Mouse (Mus musculus) left cerebral cortex, postnatal 36 days (tissue): ENCODE measurements at regions not wholly inside any gene's neighbourhood (a gene's known extent, or its start where the extent isn't known, plus 50 kb on each side); places are given as distances from the start of the nearest gene placed in this dataset.

Experiments
- DNase-seq, 2 experiments: peaks; one replicate each; pipeline ENCODE4 v3.0.0; 2021 to 2022; ENCODE audit warnings: low spot score in 2 of 2, mixed read lengths in 1 of 2
- intact Hi-C: fragments of 180-260 bp; cut with DNase I; formaldehyde crosslinking; loops from one replicate; pipeline ENCODE4 v1.15.1; 2025

DNA sequence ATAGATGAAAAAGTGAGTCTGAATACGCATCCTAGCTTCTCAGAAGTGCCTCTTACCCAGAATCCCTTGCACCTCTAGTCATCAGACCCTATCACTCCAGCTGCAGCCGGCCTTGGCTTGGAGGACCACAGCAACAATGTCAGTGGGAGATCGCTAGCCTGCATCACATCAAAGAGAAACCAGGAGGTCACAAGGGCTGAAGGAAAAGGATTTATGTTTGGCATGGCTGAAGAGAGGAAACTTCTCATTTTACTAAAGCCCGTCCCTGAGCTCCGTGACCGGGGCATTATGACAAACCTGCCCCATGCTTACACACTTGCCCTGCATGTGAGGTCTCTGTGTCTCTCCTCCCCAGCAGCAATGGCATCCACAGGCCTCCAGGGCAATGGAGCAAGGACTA, 63.8 kb upstream of the Irf2bp2 start:
- no peak for DNase-seq
- intact Hi-C loops, result no loop called here

DNA sequence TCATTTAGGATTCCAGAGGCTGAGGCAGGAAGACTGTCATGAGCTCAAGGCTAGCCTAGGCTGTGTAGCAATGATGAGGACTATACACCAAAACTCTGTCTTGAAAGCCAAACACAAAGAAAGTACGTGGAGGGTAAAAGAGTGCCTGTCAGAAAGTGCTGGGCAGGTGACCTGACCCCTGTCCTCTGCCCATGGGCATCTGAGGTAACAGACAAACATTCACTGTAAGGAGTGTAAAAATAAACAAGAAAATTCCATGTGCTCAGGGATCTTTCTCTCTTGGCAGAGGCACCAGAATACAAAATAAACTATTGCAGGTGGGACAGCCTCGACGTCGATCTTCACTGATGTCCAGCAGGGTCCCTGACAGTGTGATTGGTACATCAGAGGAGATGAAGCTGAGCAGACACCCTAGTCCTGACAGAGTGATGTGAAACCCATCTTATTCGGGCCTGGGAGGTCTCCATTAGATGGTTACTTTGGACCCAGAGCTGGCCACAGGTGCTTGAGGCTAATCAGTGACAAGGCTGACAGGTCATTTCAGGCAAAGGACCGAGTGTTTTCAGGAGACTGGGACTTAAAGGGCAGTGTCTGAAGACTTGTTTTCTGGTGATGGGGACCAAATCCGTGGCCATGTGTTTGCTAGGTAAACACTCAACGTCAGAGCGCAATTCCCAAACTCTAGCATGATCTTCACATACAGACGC, 62.9 kb upstream of the Irf2bp2 start:
- intact Hi-C loops, result no loop called here
- no peak for DNase-seq

GRCm38 (mm10) chr8:126655565-126655964, 61.8 kb upstream of the Irf2bp2 start:
- DNase-seq, result no peak
- intact Hi-C loops, result no loop called here

GRCm38 (mm10) chr8:126654353-126654752, 60.6 kb upstream of the Irf2bp2 start:
- DNase-seq, result no peak
- intact Hi-C loops, result no loop called here

GRCm38 (mm10) chr8:126652151-126652550, 58.4 kb upstream of the Irf2bp2 start:
- no peak for DNase-seq
- intact Hi-C loops, result no loop called here

- intact Hi-C loops, result no loop called here
- DNase-seq, result no peak
These were observed 57.2 kb upstream of the Irf2bp2 start for GRCm38 (mm10) chr8:126650945-126651344.

DNA sequence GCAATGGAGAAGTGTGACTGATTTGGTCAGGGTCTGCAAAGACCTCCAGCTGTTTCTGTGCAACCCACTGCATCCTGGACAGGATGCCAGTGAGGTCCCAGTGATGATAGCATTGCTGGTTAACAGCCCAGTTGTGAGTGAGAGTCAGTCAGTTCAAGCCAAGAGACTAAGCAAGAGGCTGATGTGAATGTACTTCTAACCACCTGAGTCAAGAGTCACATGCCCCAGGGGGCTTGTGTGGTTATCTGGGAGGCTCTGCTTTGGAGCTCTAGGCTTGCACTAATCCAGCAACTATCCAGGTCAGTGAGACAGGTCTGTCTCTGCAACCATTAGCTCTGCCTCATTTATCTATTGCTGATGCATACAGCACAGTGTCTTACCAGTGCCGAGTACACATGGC, 55.5 kb upstream of the Irf2bp2 start:
- no peak for DNase-seq

GRCm38 (mm10) chr8:126647350-126647749, 53.6 kb upstream of the Irf2bp2 start:
- no peak for DNase-seq
- intact Hi-C loops, result no loop called here

More for the DNA sequence above, 55.5 kb upstream of the Irf2bp2 start:
- intact Hi-C loops, result no loop called here

DNA sequence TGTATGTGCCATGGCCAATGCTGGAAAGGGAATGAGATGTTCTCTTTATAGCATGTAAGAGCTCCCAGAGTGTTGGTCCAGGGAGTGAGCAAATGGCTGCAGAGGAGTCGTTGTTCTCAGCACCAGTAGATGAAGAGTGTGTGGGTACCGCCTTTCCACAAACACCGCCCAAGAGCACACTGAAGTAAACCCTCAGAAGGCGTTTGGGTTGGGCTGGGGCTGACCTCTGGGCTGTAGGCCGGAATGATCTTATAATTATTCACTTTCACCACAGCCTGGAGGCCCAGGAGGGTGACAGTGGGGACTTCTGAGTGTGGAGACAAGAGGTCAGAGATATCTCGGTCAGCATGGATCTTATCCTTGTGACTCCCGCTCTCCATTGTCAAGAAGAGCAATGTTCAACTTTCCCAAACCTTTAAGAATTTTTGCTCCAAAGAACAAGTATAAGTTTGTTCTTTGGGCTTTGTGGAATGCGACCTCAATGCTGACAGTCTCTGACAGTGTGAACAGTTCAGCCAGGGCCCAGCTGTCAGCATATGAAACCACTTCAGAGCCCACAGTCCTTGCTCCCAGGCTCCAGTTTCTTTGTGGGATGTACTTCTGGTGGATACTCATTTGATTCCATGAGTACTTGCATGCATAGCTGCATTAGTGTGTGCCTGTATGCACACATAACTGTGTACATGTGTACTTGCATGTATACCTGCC, 53.0 kb upstream of the Irf2bp2 start:
- DNase-seq, result no peak
- intact Hi-C loops, result no loop called here

DNA sequence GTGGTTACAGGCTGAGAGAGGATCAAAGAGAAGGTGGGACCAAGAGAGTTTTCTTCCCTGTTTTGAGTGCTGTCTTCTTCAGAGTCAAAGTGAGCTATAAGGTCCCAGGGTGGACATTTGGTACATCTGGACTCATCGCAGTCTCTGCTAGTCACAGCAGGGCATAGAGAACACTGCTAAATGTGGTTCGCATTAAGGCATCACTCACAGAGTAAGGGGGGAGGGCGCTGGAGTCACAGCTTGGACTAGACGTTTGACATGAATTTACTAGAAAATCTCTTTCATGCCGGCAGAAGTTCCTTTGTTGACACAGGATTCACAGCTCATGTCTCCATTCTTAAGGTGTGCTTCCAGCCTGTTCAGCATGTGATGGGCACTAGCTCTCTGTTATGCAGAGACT, 50.4 kb upstream of the Irf2bp2 start:
- intact Hi-C loops, result no loop called here
- no peak for DNase-seq
